Mouse (Mus musculus) forebrain, postnatal 0 days (tissue): ENCODE results near the gene Cxadr. TPM values are rescaled to one million over a fixed set of nuclear protein-coding genes. Genes with fewer than 3 reads are reported as not detected.

ENCODE experiments used
- ATAC-seq: fragments of 200-750 bp; cut with Nextera tagmentation; 2 replicates; pipeline ENCODE4 v1.8.0; 2017; ENCODE audit warnings: mild to moderate bottlenecking, moderate library complexity
- DNase-seq: peaks from one replicate; pipeline ENCODE4 v3.0.0-alpha.2; 2015
- H3K27ac ChIP-seq: fragments of 300-500 bp; sonication (generic); 2 replicates; pipeline ENCODE4 v1.5.1; 2014; ENCODE audit warnings: low read depth, mild to moderate bottlenecking, antibody characterized with exemption, low read length, moderate library complexity, mixed read lengths
- H3K27me3 ChIP-seq: fragments of 300-500 bp; sonication (generic); 2 replicates; pipeline ENCODE4 v1.6.1; 2014; ENCODE audit warnings: mild to moderate bottlenecking, low read length, mixed read lengths; ENCODE audit not compliant: insufficient read depth
- H3K36me3 ChIP-seq: fragments of 300-500 bp; sonication (generic); 2 replicates; pipeline ENCODE4 v1.6.1; 2014; ENCODE audit warnings: mild to moderate bottlenecking, moderate library complexity; ENCODE audit not compliant: insufficient read depth
- H3K4me1 ChIP-seq: fragments of 300-500 bp; sonication (generic); 2 replicates; pipeline ENCODE4 v1.6.1; 2014; ENCODE audit warnings: antibody characterized with exemption; ENCODE audit not compliant: insufficient read depth
- H3K4me2 ChIP-seq: fragments of 300-500 bp; sonication (generic); 2 replicates; pipeline ENCODE4 v1.6.1; 2014; ENCODE audit warnings: low read depth, mild to moderate bottlenecking, moderate library complexity
- H3K4me3 ChIP-seq: fragments of 300-500 bp; sonication (generic); 2 replicates; pipeline ENCODE4 v1.5.1; 2014; ENCODE audit warnings: low read depth, low read length, mixed read lengths
- H3K9ac ChIP-seq: fragments of 300-500 bp; sonication (generic); 2 replicates; pipeline ENCODE4 v1.6.1; 2014; ENCODE audit warnings: mild to moderate bottlenecking
- H3K9me3 ChIP-seq: fragments of 300-500 bp; sonication (generic); 2 replicates; pipeline ENCODE4 v1.6.1; 2016; ENCODE audit warnings: low read length
- CTCF ChIP-seq: sonication (generic); IDR thresholded peaks from 2 replicates; pipeline ENCODE4 v1.5.1; 2016; ENCODE audit warnings: antibody characterized with exemption, control low read depth, low read depth
- WGBS: fragments of 180-500 bp; shearing (Covaris S2); extraction: QIAGEN DNeasy Blood & Tissue Kit; methylation state at CpG from one replicate; pipeline ENCODE4 v1.1.7; 2014; 5-methylcytosine and 5-hydroxymethylcytosine counted together
- polyA plus RNA-seq: library from polyadenylated mRNA; unstranded; fragments of >200 nt; fragmentation: Nextera tagmentation; extraction: Ambion mirVana; gene quantifications from 2 replicates; pipeline ENCODE4 v1.2.1, GENCODE M21; 2015
- total RNA-seq: library from RNA; depleted of rRNA; stranded (reverse); fragments of >200 nt; gene quantifications from 2 replicates; pipeline ENCODE4 v1.2.3, GENCODE M21; 2014; rRNA removed

The Cxadr gene
- 331 and 396 TPM in 2 replicates for total RNA-seq
- 118 and 156 TPM in 2 replicates for polyA plus RNA-seq

GRCm38 (mm10) chr16:78301183-78301830 is at the start of gene Cxadr:
Gene Cxadr (plus strand): TSS chr16:78301489.
- DNase-seq (peak; percentile 94), ATAC-seq (peak; percentile 97)
- peak within 1 kb of the TSS; percentile 71 for H3K4me2 ChIP-seq
- H3K27me3 ChIP-seq, result no peaks in the 10 kb centered on the region
- H3K36me3 ChIP-seq, result no peaks in the 10 kb centered on the region
- H3K9me3 ChIP-seq, result no peaks in the 10 kb centered on the region
- peaks cover 11% of the 10 kb centered on the region; the same call in 1 of the 2 replicates for H3K4me1 ChIP-seq
- peak; percentile 28; the same call in 1 of the 2 replicates for TF ChIP-seq CTCF
- peak within 1 kb of the TSS; percentile 96 for H3K9ac ChIP-seq
- under 1% methylated on average over 34 of the region's 34 CpGs for WGBS
- H3K4me3 ChIP-seq, result peak within 1 kb of the TSS; percentile 96
- H3K27ac ChIP-seq, result peak within 1 kb of the TSS; percentile 93

- Histone ChIP-seq H3K27ac (0 out of 2 replicates have a peak overlapping the region, but pooled peaks have one; percentile 15), H3K4me1 (no peaks in the 10 kb centered on the region), H3K4me3 (no peak overlapping the region), H3K36me3 (no peaks in the 10 kb centered on the region), H3K9me3 (no peaks in the 10 kb centered on the region), H3K27me3 (no peaks in the 10 kb centered on the region), H3K4me2 (no peak overlapping the region), H3K9ac (no peak overlapping the region)
- 40% methylated on average over 4 of the region's 4 CpGs for WGBS
- ATAC-seq (peak; percentile 72), DNase-seq (peak; percentile 69)
- TF ChIP-seq CTCF, result no peak
Measured at GRCm38 (mm10) chr16:78258989-78259388, 42.3 kb upstream of the Cxadr start.

GRCm38 (mm10) chr16:78260070-78260879 is 41.0 kb upstream of the Cxadr start:
- TF ChIP-seq CTCF, result no peak
- no peak for ATAC-seq
- 87% methylated on average over 10 of the region's 10 CpGs for WGBS
- Histone ChIP-seq H3K36me3 (no peaks in the 10 kb centered on the region), H3K4me3 (no peak overlapping the region), H3K4me1 (no peaks in the 10 kb centered on the region; the same call in 1 of the 2 replicates), H3K9me3 (no peaks in the 10 kb centered on the region), H3K9ac (no peak overlapping the region), H3K27me3 (no peaks in the 10 kb centered on the region), H3K27ac (no peak overlapping the region), H3K4me2 (no peak overlapping the region)
- no peak for DNase-seq

- ATAC-seq (no peak), DNase-seq (no peak)
- WGBS, result 83% methylated on average over 3 of the region's 3 CpGs
- H3K27me3 ChIP-seq, result no peaks in the 10 kb centered on the region
- H3K36me3 ChIP-seq, result no peaks in the 10 kb centered on the region
- H3K4me1 ChIP-seq, result no peaks in the 10 kb centered on the region; the same call in 1 of the 2 replicates
- H3K4me3 ChIP-seq, result no peak overlapping the region
- no peaks in the 10 kb centered on the region for H3K9me3 ChIP-seq
- no peak for TF ChIP-seq CTCF
- no peak overlapping the region for H3K4me2 ChIP-seq
- H3K9ac ChIP-seq, result no peak overlapping the region
- H3K27ac ChIP-seq, result no peak overlapping the region
Measured at GRCm38 (mm10) chr16:78261520-78261919, 39.8 kb upstream of the Cxadr start.

- Histone ChIP-seq H3K4me2 (peak overlapping the region; percentile 54), H3K9me3 (no peaks in the 10 kb centered on the region), H3K27ac (no peak overlapping the region), H3K4me3 (peak overlapping the region; percentile 31), H3K9ac (no peak overlapping the region), H3K36me3 (no peaks in the 10 kb centered on the region), H3K27me3 (no peaks in the 10 kb centered on the region), H3K4me1 (no peaks in the 10 kb centered on the region; the same call in 1 of the 2 replicates)
- 12% methylated on average over 16 of the region's 16 CpGs for WGBS
- no peak for DNase-seq
- TF ChIP-seq CTCF, result no peak
- no peak for ATAC-seq
Measured at GRCm38 (mm10) chr16:78264442-78265150, 36.7 kb upstream of the Cxadr start.

- DNase-seq (peak; percentile 41), ATAC-seq (no peak)
- TF ChIP-seq CTCF, result no peak
- Histone ChIP-seq H3K36me3 (no peaks in the 10 kb centered on the region), H3K27ac (no peak overlapping the region), H3K4me2 (peak overlapping the region; percentile 54), H3K27me3 (no peaks in the 10 kb centered on the region), H3K4me1 (no peaks in the 10 kb centered on the region; the same call in 1 of the 2 replicates), H3K4me3 (peak overlapping the region; percentile 31), H3K9me3 (no peaks in the 10 kb centered on the region), H3K9ac (no peak overlapping the region)
- 0% methylated on average over 7 of the region's 7 CpGs for WGBS
Measured at GRCm38 (mm10) chr16:78265151-78265590, 36.1 kb upstream of the Cxadr start.
